19 mouse cellular contexts compared by ENCODE assay signal in genomic region chr19:21663756-21664456, GRCm38 (mm10). TPM values are rescaled to one million over a fixed set of nuclear protein-coding genes. Genes with fewer than 3 reads are reported as not detected.
A peak's percentile ranks its signal among the peaks of the same experiment; 100 is the strongest.
DNase-seq lines count a peak whose midpoint lies in the region; ATAC-seq and TF ChIP-seq lines count a peak whose summit lies in the region.
"Had no signal": no experiment of that assay in that cellular context is flagged by ENCODE, and none has a peak within 500 bp of the region (broad histone marks: within the 10 kb centered on the region; RNA-seq: fewer than 3 reads in every experiment).

No protein-coding gene starts in this region.

- in situ Hi-C loops in Patski (cut with MboI; ENCODE audit: low pct_unique_long_range_greater_than_20kb), result loop anchor here (25.0 kb wide), 2 partner anchors 1052 to 1277 kb away; partner anchors contain the start of gene Anxa1

- H3K27me3 ChIP-seq in liver, adult 2 months (ENCODE audit: control insufficient read depth, insufficient read depth, low read length), result no peaks in the 10 kb centered on the region
- no peaks in the 10 kb centered on the region for H3K27me3 ChIP-seq in liver, embryonic 11.5 days (replicated peaks; ENCODE audit: control insufficient read depth, insufficient read depth, low read length)
- H3K27me3 ChIP-seq in Patski (no peaks in the 10 kb centered on the region), myocyte (ENCODE audit: control insufficient read depth, insufficient read depth, insufficient read length) (no peaks in the 10 kb centered on the region)
- no peaks in the 10 kb centered on the region for H3K27me3 ChIP-seq in lung, embryonic 15.5 days
- no peaks in the 10 kb centered on the region for H3K27me3 ChIP-seq in hindbrain, postnatal 0 days (ENCODE audit: insufficient read depth, low read length)
- H3K27me3 ChIP-seq: embryonic facial prominence, embryonic 15.5 days; midbrain, embryonic 13.5 days had no signal

- peaks cover 28% of the 10 kb centered on the region for H3K4me1 ChIP-seq in liver, adult 2 months (ENCODE audit: control insufficient read depth, insufficient read depth, low read length)
- no peaks in the 10 kb centered on the region for H3K4me1 ChIP-seq in liver, embryonic 11.5 days (replicated peaks; ENCODE audit: control insufficient read depth, insufficient read depth, low read length)
- peaks cover 3% of the 10 kb centered on the region; the same call in 1 of the 2 replicates for H3K4me1 ChIP-seq in lung, embryonic 15.5 days
- no peaks in the 10 kb centered on the region for H3K4me1 ChIP-seq in hindbrain, postnatal 0 days (ENCODE audit: insufficient read depth, low read length)
- H3K4me1 ChIP-seq: embryonic facial prominence, embryonic 15.5 days; limb, embryonic 10.5 days; midbrain, embryonic 13.5 days had no signal

- peaks cover 2% of the 10 kb centered on the region; the same call in 1 of the 2 replicates for H3K36me3 ChIP-seq in liver, adult 2 months (ENCODE audit: control insufficient read depth, insufficient read depth, low read length)
- no peaks in the 10 kb centered on the region for H3K36me3 ChIP-seq in liver, embryonic 11.5 days (ENCODE audit: control insufficient read depth, insufficient read depth, low read length)
- no peaks in the 10 kb centered on the region for H3K36me3 ChIP-seq in lung, embryonic 15.5 days
- H3K36me3 ChIP-seq in myocyte (ENCODE audit: control insufficient read depth, insufficient read depth), result no peaks in the 10 kb centered on the region
- no peaks in the 10 kb centered on the region for H3K36me3 ChIP-seq in hindbrain, postnatal 0 days (ENCODE audit: insufficient read depth, low read length)
- H3K36me3 ChIP-seq: embryonic facial prominence, embryonic 15.5 days; midbrain, embryonic 13.5 days had no signal

- CTCF ChIA-PET in Patski (lab: Charles Lee), result interaction anchor here (0.8 to 2.8 kb wide), 4 partner anchors 8 to 18 kb away, joined by 3 to 10 read pairs (median 4); no protein-coding TSS in a partner anchor

- no peak for TF ChIP-seq POLR2A in liver, adult 2 months (IDR thresholded peaks at IDR 0.05; ENCODE audit: extremely low read depth, insufficient read depth, low read length)
- no peak for TF ChIP-seq POLR2A in myocyte (IDR thresholded peaks at IDR 0.05; ENCODE audit: insufficient read length, low read depth)

- no peaks in the 10 kb centered on the region for H3K9me3 ChIP-seq in liver, embryonic 11.5 days (ENCODE audit: control insufficient read depth, low read length)
- no peaks in the 10 kb centered on the region for H3K9me3 ChIP-seq in lung, embryonic 15.5 days
- no peaks in the 10 kb centered on the region for H3K9me3 ChIP-seq in hindbrain, postnatal 0 days (ENCODE audit: low read length)
- H3K9me3 ChIP-seq: embryonic facial prominence, embryonic 15.5 days; limb, embryonic 10.5 days; midbrain, embryonic 13.5 days had no signal

- peak overlapping the region; percentile 61 for H3K27ac ChIP-seq in liver, adult 2 months (replicated peaks; ENCODE audit: insufficient read depth, low read depth, low read length)
- no peak overlapping the region for H3K27ac ChIP-seq in liver, embryonic 11.5 days (ENCODE audit: low read depth, low read length)
- H3K27ac ChIP-seq in lung, embryonic 15.5 days, result peak overlapping the region; percentile 48
- H3K27ac ChIP-seq in hindbrain, postnatal 0 days, result no peak overlapping the region
- H3K27ac ChIP-seq: embryonic facial prominence, embryonic 15.5 days; heart, adult 2 months; hindbrain, embryonic 14.5 days; limb, embryonic 10.5 days; midbrain, embryonic 13.5 days had no signal

- peak; percentile 72 for DNase-seq in liver, adult 2 months (ENCODE audit: extremely low read depth, low read depth, low spot score)
- DNase-seq in liver, embryonic 11.5 days (ENCODE audit: low spot score), result no peak
- no peak for DNase-seq in Patski (ENCODE audit: low read depth, low spot score)
- no peak for DNase-seq in hindbrain, postnatal 0 days (ENCODE audit: low spot score)
- no peak for DNase-seq in frontal cortex, adult 2 months (ENCODE audit: extremely low spot score in 1 of 2, low spot score in 1 of 2)
- no peak for DNase-seq in layer of hippocampus, adult 9-10 months (ENCODE audit: low spot score)
- DNase-seq: cerebellum, adult 18-20 months; heart, adult 2 months; kidney, adult 11 months; kidney, postnatal 25 days; layer of hippocampus, postnatal 36 days; right cerebral cortex, postnatal 14 days had no signal

- no peak overlapping the region for H3K4me3 ChIP-seq in liver, adult 2 months (ENCODE audit: insufficient read depth, low read depth, low read length)
- no peak overlapping the region for H3K4me3 ChIP-seq in liver, embryonic 11.5 days (ENCODE audit: low read depth, low read length)
- H3K4me3 ChIP-seq in lung, embryonic 15.5 days, result no peak overlapping the region
- H3K4me3 ChIP-seq in myocyte, result no peak overlapping the region
- no peak overlapping the region for H3K4me3 ChIP-seq in hindbrain, postnatal 0 days (ENCODE audit: low read length)
- H3K4me3 ChIP-seq: embryonic facial prominence, embryonic 15.5 days; heart, adult 2 months; limb, embryonic 10.5 days; midbrain, embryonic 13.5 days had no signal

- H3K79me2 ChIP-seq in liver, adult 2 months (ENCODE audit: control insufficient read depth, insufficient read depth, low read length), result peaks cover 30% of the 10 kb centered on the region; the same call in 1 of the 2 replicates
- peaks cover 90% of the 10 kb centered on the region for H3K79me2 ChIP-seq in myocyte (ENCODE audit: control insufficient read depth, insufficient read depth)

- no peak overlapping the region for H3K4me2 ChIP-seq in liver, embryonic 11.5 days
- no peak overlapping the region for H3K4me2 ChIP-seq in lung, embryonic 15.5 days
- H3K4me2 ChIP-seq in myocyte (ENCODE audit: low read depth), result no peak overlapping the region
- no peak overlapping the region for H3K4me2 ChIP-seq in hindbrain, postnatal 0 days (ENCODE audit: low read depth, low read length)
- H3K4me2 ChIP-seq: embryonic facial prominence, embryonic 15.5 days; hindbrain, embryonic 14.5 days; midbrain, embryonic 13.5 days had no signal

- no peak overlapping the region for H3ac ChIP-seq in myocyte (ENCODE audit: control insufficient read depth, insufficient read length)

- POLR2A ChIA-PET in Patski (lab: Charles Lee), result interaction anchor here (0.6 kb wide), 2 partner anchors 10 to 79 kb away, joined by 8 read pairs; no protein-coding TSS in a partner anchor

- no peak for ATAC-seq in liver, embryonic 11.5 days (replicated peaks; ENCODE audit: low FRiP score)
- peak; percentile 70 for ATAC-seq in Patski
- ATAC-seq in lung, embryonic 15.5 days (ENCODE audit: borderline replicate concordance, extremely low read depth, low FRiP score, low TSS enrichment), result peak; percentile 57; the same call in 1 of the 2 replicates
- no peak for ATAC-seq in hindbrain, postnatal 0 days
- ATAC-seq: forebrain, embryonic 14.5 days; midbrain, embryonic 13.5 days had no signal

- no peak for TF ChIP-seq CTCF in liver, adult 2 months (IDR thresholded peaks at IDR 0.05; ENCODE audit: low read depth, low read length)
- TF ChIP-seq CTCF in Patski (IDR thresholded peaks at IDR 0.05), result no peak
- no peak for TF ChIP-seq CTCF in hindbrain, postnatal 0 days (IDR thresholded peaks at IDR 0.05; ENCODE audit: low read depth)

- 20% methylated on average over 4 of the region's 4 CpGs for WGBS in liver, adult 2 months
- 75% methylated on average over 4 of the region's 4 CpGs for WGBS in liver, embryonic 11.5 days
- WGBS in lung, embryonic 15.5 days, result 48% methylated on average over 4 of the region's 4 CpGs
- WGBS in hindbrain, postnatal 0 days, result 87% methylated on average over 4 of the region's 4 CpGs

- H3K9ac ChIP-seq in liver, adult 2 months (ENCODE audit: low read depth, low read length), result no peak overlapping the region
- H3K9ac ChIP-seq in liver, embryonic 11.5 days (ENCODE audit: low read depth, low read length), result no peak overlapping the region
- no peak overlapping the region for H3K9ac ChIP-seq in lung, embryonic 15.5 days
- no peak overlapping the region for H3K9ac ChIP-seq in hindbrain, postnatal 0 days (replicated peaks; ENCODE audit: low read length)
- H3K9ac ChIP-seq: embryonic facial prominence, embryonic 15.5 days; hindbrain, embryonic 14.5 days; midbrain, embryonic 13.5 days had no signal

TF ChIP-seq in myocyte, 11 proteins besides CTCF, POLR2A, EP300 and RAD21:
- TF ChIP-seq MYOD1 (IDR thresholded peaks at IDR 0.05; ENCODE audit: control insufficient read depth in 1 of 3, insufficient read length in 2 of 3, low read depth in 2 of 3) (no peak), SRF (IDR thresholded peaks at IDR 0.05; ENCODE audit: control insufficient read depth, insufficient read length, low read depth) (no peak), POLR2AphosphoS2 (IDR thresholded peaks at IDR 0.05; ENCODE audit: insufficient read length, low read depth) (no peak), CEBPB (IDR thresholded peaks at IDR 0.05; ENCODE audit: insufficient read depth, poor library complexity, severe bottlenecking) (peak; percentile 90), E2F4 (IDR thresholded peaks at IDR 0.05; ENCODE audit: insufficient read depth) (no peak), MYOG (IDR thresholded peaks at IDR 0.05; ENCODE audit: control insufficient read depth in 1 of 3, insufficient read depth in 1 of 3, insufficient read length in 2 of 3, low read depth in 2 of 3) (no peak), TCF3 (IDR thresholded peaks at IDR 0.05; ENCODE audit: insufficient read length, low read depth) (no peak), REST (IDR thresholded peaks at IDR 0.05; ENCODE audit: insufficient read depth, insufficient read length) (no peak)

RNA-seq across cellular contexts. Expression of gene Abhd17b, which starts 10.9 kb away (rescaled TPM):
- total RNA-seq in liver, adult 2 months (2014; rRNA removed), result 14.0 and 16.6 TPM in 2 replicates
- 7.2 and 7.6 TPM in 2 replicates for polyA plus RNA-seq in liver, adult 2 months (2012; rRNA removed)
- polyA plus RNA-seq in liver, embryonic 11.5 days (2014; fragmentation: Nextera tagmentation; extraction: Ambion mirVana), result 17.7 and 18.3 TPM in 2 replicates
- 33.2 TPM for polyA plus RNA-seq in Patski (2021)
- 35.7 and 37.9 TPM in 2 replicates for polyA plus RNA-seq in lung, embryonic 15.5 days (2015; fragmentation: Nextera tagmentation; extraction: Ambion mirVana)
- polyA plus RNA-seq in myocyte (2012; fragmentation: generic; extraction: Trizol), result 11.2 TPM
- total RNA-seq in hindbrain, postnatal 0 days (2014; rRNA removed), result 50.0 and 58.6 TPM in 2 replicates
- 51.9 and 55.5 TPM in 2 replicates for polyA plus RNA-seq in hindbrain, postnatal 0 days (2015; fragmentation: Nextera tagmentation; extraction: Ambion mirVana)
- 25.4 and 28.3 TPM in 2 replicates for polyA plus RNA-seq in frontal cortex, adult 2 months (2012; rRNA removed)

RNA-seq across cellular contexts. Expression of gene 1110059E24Rik, which starts 11.1 kb away (rescaled TPM):
- 18.2 and 24.4 TPM in 2 replicates for total RNA-seq in liver, adult 2 months (2014; rRNA removed)
- polyA plus RNA-seq in liver, adult 2 months (2012; rRNA removed), result 3.5 TPM in 2 replicates
- polyA plus RNA-seq in liver, embryonic 11.5 days (2014; fragmentation: Nextera tagmentation; extraction: Ambion mirVana), result 35.4 and 36.6 TPM in 2 replicates
- polyA plus RNA-seq in Patski (2021) (37.7 TPM), myocyte (2012; fragmentation: generic; extraction: Trizol) (12.0 TPM)
- polyA plus RNA-seq in lung, embryonic 15.5 days (2015; fragmentation: Nextera tagmentation; extraction: Ambion mirVana), result 66.7 and 70.2 TPM in 2 replicates
- total RNA-seq in hindbrain, postnatal 0 days (2014; rRNA removed), result 19.0 and 20.7 TPM in 2 replicates
- polyA plus RNA-seq in hindbrain, postnatal 0 days (2015; fragmentation: Nextera tagmentation; extraction: Ambion mirVana), result 52.1 and 53.3 TPM in 2 replicates
- polyA plus RNA-seq in frontal cortex, adult 2 months (2012; rRNA removed), result 29.2 and 29.6 TPM in 2 replicates

Comparison
In these comparisons a context has a peak if more than half of its experiments do, and no peak if none do; other contexts are left out.
1. H3K27ac ChIP-seq: peak in liver, adult 2 months (single experiment) and lung, embryonic 15.5 days (single experiment); none in liver, embryonic 11.5 days (single experiment) and hindbrain, postnatal 0 days (single experiment).
2. ATAC-seq: peak in Patski (single experiment) and lung, embryonic 15.5 days (single experiment); none in liver, embryonic 11.5 days (single experiment) and hindbrain, postnatal 0 days (single experiment).